8 mouse cellular contexts compared by ENCODE assay signal in the genomic region with DNA sequence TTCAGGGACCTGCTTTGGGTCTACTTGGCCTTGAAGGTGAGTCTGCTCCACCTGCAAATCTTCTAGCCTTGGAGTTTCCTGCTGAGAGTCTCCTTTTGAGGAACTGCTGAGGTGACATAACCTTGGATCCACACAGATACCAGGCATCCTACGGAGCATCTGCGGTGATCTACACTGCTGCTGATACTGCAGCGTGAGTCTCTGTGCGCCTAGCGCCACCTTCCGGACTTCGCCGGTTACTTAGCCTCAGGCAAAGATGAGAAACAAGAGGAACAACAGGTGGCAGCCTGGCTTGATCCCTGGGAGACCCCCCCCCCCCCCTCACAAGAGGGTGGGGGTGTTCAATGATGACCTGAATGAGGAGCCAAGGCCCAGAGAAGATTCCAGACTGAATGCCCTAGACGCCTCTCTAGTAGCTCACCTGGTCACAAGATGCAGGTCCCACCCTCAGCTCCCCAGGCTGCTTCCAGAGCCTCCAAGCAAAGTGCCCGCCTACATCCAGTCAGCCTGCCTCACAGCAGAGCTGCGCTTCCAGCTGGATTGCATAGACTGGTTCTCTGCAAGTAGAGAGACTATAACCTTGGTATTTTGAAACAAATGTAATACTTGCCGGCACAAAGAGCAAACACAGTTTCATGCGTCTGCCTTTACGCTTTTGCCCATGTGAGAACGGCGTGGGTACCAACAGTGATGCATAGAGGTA. TPM values are rescaled to one million over a fixed set of nuclear protein-coding genes. Genes with fewer than 3 reads are reported as not detected.
DNase-seq lines count a peak whose midpoint lies in the region; ATAC-seq and TF ChIP-seq lines count a peak whose summit lies in the region.

No protein-coding gene starts in this region.

- no peak overlapping the region for H3K4me2 ChIP-seq in liver, embryonic 12.5 days
- no peak overlapping the region for H3K4me2 ChIP-seq in embryonic facial prominence, embryonic 14.5 days (ENCODE audit: low read depth, low read length)
- H3K4me2 ChIP-seq in liver, embryonic 14.5 days (ENCODE audit: low read depth), result no peak overlapping the region

- TF ChIP-seq CTCF in liver, embryonic 14.5 days (IDR thresholded peaks at IDR 0.05; ENCODE audit: low read depth), result peak; percentile 91
- 0 out of 2 replicates have a peak, but pooled peaks have one; percentile 39 for TF ChIP-seq CTCF in olfactory bulb, adult 2 months (IDR thresholded peaks at IDR 0.05; ENCODE audit: insufficient read depth, low read depth, low read length)

- TF ChIP-seq POLR2A in olfactory bulb, adult 2 months (IDR thresholded peaks at IDR 0.05; ENCODE audit: insufficient read depth, low read depth, low read length), result no peak

- H3K4me1 ChIP-seq in liver, embryonic 12.5 days, result no peaks in the 10 kb centered on the region
- H3K4me1 ChIP-seq in embryonic facial prominence, embryonic 14.5 days (ENCODE audit: control insufficient read depth, insufficient read depth, low read length), result no peaks in the 10 kb centered on the region
- H3K4me1 ChIP-seq in liver, embryonic 14.5 days (replicated peaks; ENCODE audit: control insufficient read depth in 2 of 2, insufficient read depth in 2 of 2, low read length in 1 of 2), result no peaks in the 10 kb centered on the region
- H3K4me1 ChIP-seq in olfactory bulb, adult 2 months (ENCODE audit: control insufficient read depth, insufficient read depth, low read length), result peaks cover 10% of the 10 kb centered on the region; the same call in 1 of the 2 replicates

- WGBS in liver, embryonic 12.5 days (ENCODE audit: insufficient replicate concordance), result 28% methylated on average over 16 of the region's 16 CpGs
- 34% methylated on average over 16 of the region's 16 CpGs for WGBS in embryonic facial prominence, embryonic 14.5 days
- 26% methylated on average over 16 of the region's 16 CpGs for WGBS in liver, embryonic 14.5 days (ENCODE audit: insufficient replicate concordance)
- 25% methylated on average over 16 of the region's 16 CpGs for WGBS in olfactory bulb, adult 2 months

- DNase-seq in liver, result peak; percentile 75
- peak; percentile 63 for DNase-seq in adrenal gland, postnatal 25 days
- peak; percentile 48 for DNase-seq in embryonic facial prominence, embryonic 14.5 days (ENCODE audit: low spot score)
- peak; percentile 40 for DNase-seq in kidney, postnatal 14 days
- DNase-seq in liver, embryonic 14.5 days (ENCODE audit: low read depth in 3 of 3, low spot score in 3 of 3), result peak; percentile 20 to 40 (median 38)
- peak; percentile 9 for DNase-seq in yolk sac, embryonic 10.5 days (ENCODE audit: low spot score)

- no peaks in the 10 kb centered on the region for H3K9me3 ChIP-seq in liver, embryonic 12.5 days (replicated peaks)
- H3K9me3 ChIP-seq in embryonic facial prominence, embryonic 14.5 days (ENCODE audit: control insufficient read depth, low read length), result no peaks in the 10 kb centered on the region
- no peaks in the 10 kb centered on the region for H3K9me3 ChIP-seq in liver, embryonic 14.5 days (ENCODE audit: control insufficient read depth, low read length)

- TF ChIP-seq EP300 in liver, embryonic 14.5 days (IDR thresholded peaks at IDR 0.05; ENCODE audit: low read depth), result no peak

- no peak overlapping the region for H3K27ac ChIP-seq in liver, embryonic 12.5 days
- no peak overlapping the region for H3K27ac ChIP-seq in embryonic facial prominence, embryonic 14.5 days (replicated peaks; ENCODE audit: low read depth, low read length)
- no peak overlapping the region for H3K27ac ChIP-seq in liver, embryonic 14.5 days
- no peak overlapping the region for H3K27ac ChIP-seq in olfactory bulb, adult 2 months (ENCODE audit: insufficient read depth, low read depth, low read length)

- no peak for ATAC-seq in liver, embryonic 12.5 days
- 0 out of 2 replicates have a peak, but pooled peaks have one; percentile 68 for ATAC-seq in embryonic facial prominence, embryonic 14.5 days (ENCODE audit: low read depth)
- 0 out of 2 replicates have a peak, but pooled peaks have one; percentile 23 for ATAC-seq in liver, embryonic 14.5 days (ENCODE audit: insufficient read depth)

- H3K36me3 ChIP-seq in liver, embryonic 12.5 days, result no peaks in the 10 kb centered on the region
- H3K36me3 ChIP-seq in embryonic facial prominence, embryonic 14.5 days (ENCODE audit: control insufficient read depth, insufficient read depth, low read length), result no peaks in the 10 kb centered on the region
- no peaks in the 10 kb centered on the region for H3K36me3 ChIP-seq in liver, embryonic 14.5 days (replicated peaks; ENCODE audit: control insufficient read depth, insufficient read depth, low read depth)

- H3K27me3 ChIP-seq in liver, embryonic 12.5 days (replicated peaks), result peaks cover 37% of the 10 kb centered on the region
- peaks cover 4% of the 10 kb centered on the region; the same call in 1 of the 2 replicates for H3K27me3 ChIP-seq in embryonic facial prominence, embryonic 14.5 days (replicated peaks; ENCODE audit: control insufficient read depth, insufficient read depth, low read length)
- H3K27me3 ChIP-seq in liver, embryonic 14.5 days (ENCODE audit: control insufficient read depth, insufficient read depth, low read length), result no peaks in the 10 kb centered on the region; the same call in 1 of the 2 replicates

- no peak overlapping the region for H3K9ac ChIP-seq in liver, embryonic 12.5 days
- no peak overlapping the region for H3K9ac ChIP-seq in embryonic facial prominence, embryonic 14.5 days (ENCODE audit: low read depth, low read length)
- no peak overlapping the region for H3K9ac ChIP-seq in liver, embryonic 14.5 days (replicated peaks)

- no peak overlapping the region for H3K4me3 ChIP-seq in liver, embryonic 12.5 days
- H3K4me3 ChIP-seq in embryonic facial prominence, embryonic 14.5 days (ENCODE audit: low read depth, low read length), result no peak overlapping the region
- no peak overlapping the region for H3K4me3 ChIP-seq in liver, embryonic 14.5 days (ENCODE audit: insufficient read depth in 1 of 2, low read depth in 2 of 2, low read length in 2 of 2)
- H3K4me3 ChIP-seq in olfactory bulb, adult 2 months (ENCODE audit: insufficient read depth, low read depth, low read length), result no peak overlapping the region

RNA-seq across cellular contexts. Expression of a gene that starts 24.7 kb away (rescaled TPM):
- 60.1 and 62.2 TPM in 2 replicates for polyA plus RNA-seq in liver, embryonic 12.5 days (2016; fragmentation: Nextera tagmentation; extraction: Ambion mirVana)
- 85.6 and 105 TPM in 2 replicates for total RNA-seq in adrenal gland, postnatal 25 days (2021)
- 47.3 and 50.7 TPM in 2 replicates for polyA plus RNA-seq in embryonic facial prominence, embryonic 14.5 days (2014; fragmentation: Nextera tagmentation; extraction: Ambion mirVana)
- 23.3 and 28.7 TPM in 2 replicates for polyA plus RNA-seq in liver, embryonic 14.5 days (2012; rRNA removed)
- 45.9 and 53.1 TPM in 2 replicates for polyA plus RNA-seq in liver, embryonic 14.5 days (2014; fragmentation: Nextera tagmentation; extraction: Ambion mirVana)
- not detected in 2 replicates for polyA plus RNA-seq in olfactory bulb, adult 2 months (2012; ENCODE audit: insufficient read depth, insufficient read length, low replicate concordance, missing spikeins)

RNA-seq across cellular contexts. Expression of a gene that starts 25.3 kb away (rescaled TPM):
- polyA plus RNA-seq in liver, embryonic 12.5 days (2016; fragmentation: Nextera tagmentation; extraction: Ambion mirVana), result 2.1 and 2.4 TPM in 2 replicates
- not detected in 2 replicates for total RNA-seq in adrenal gland, postnatal 25 days (2021)
- polyA plus RNA-seq in embryonic facial prominence, embryonic 14.5 days (2014; fragmentation: Nextera tagmentation; extraction: Ambion mirVana), result 1.3 and 2.5 TPM in 2 replicates
- not detected in 2 replicates for polyA plus RNA-seq in liver, embryonic 14.5 days (2012; rRNA removed)
- 0.52 and 0.86 TPM in 2 replicates for polyA plus RNA-seq in liver, embryonic 14.5 days (2014; fragmentation: Nextera tagmentation; extraction: Ambion mirVana)
- polyA plus RNA-seq in olfactory bulb, adult 2 months (2012; ENCODE audit: insufficient read depth, insufficient read length, low replicate concordance, missing spikeins), result not detected in 2 replicates

RNA-seq across cellular contexts. Expression of a gene that starts 45.1 kb away (rescaled TPM):
- polyA plus RNA-seq in liver, embryonic 12.5 days (2016; fragmentation: Nextera tagmentation; extraction: Ambion mirVana), result 188 and 194 TPM in 2 replicates
- 28.9 and 31.9 TPM in 2 replicates for total RNA-seq in adrenal gland, postnatal 25 days (2021)
- 22.3 and 23.8 TPM in 2 replicates for polyA plus RNA-seq in embryonic facial prominence, embryonic 14.5 days (2014; fragmentation: Nextera tagmentation; extraction: Ambion mirVana)
- polyA plus RNA-seq in liver, embryonic 14.5 days (2012; rRNA removed), result 108 and 152 TPM in 2 replicates
- polyA plus RNA-seq in liver, embryonic 14.5 days (2014; fragmentation: Nextera tagmentation; extraction: Ambion mirVana), result 143 and 165 TPM in 2 replicates
- polyA plus RNA-seq in olfactory bulb, adult 2 months (2012; ENCODE audit: insufficient read depth, insufficient read length, low replicate concordance, missing spikeins), result not detected in 2 replicates

Comparison
In these comparisons a context has a peak if more than half of its experiments do, and no peak if none do; other contexts are left out.
1. DNase-seq: peak in every context shown above with its lines; median percentile 75 in liver; 63 in adrenal gland, postnatal 25 days; 48 in embryonic facial prominence, embryonic 14.5 days; 40 in kidney, postnatal 14 days; 38 in liver, embryonic 14.5 days; 9 in yolk sac, embryonic 10.5 days.
2. RNA of a gene that starts 45.1 kb away (polyA plus RNA-seq): 188 to 194 TPM in liver, embryonic 12.5 days, 108 to 165 TPM in liver, embryonic 14.5 days and 22.3 to 23.8 TPM in embryonic facial prominence, embryonic 14.5 days; not detected in olfactory bulb, adult 2 months; every median in the first group is over 10 times any median in the second.